Mouse (Mus musculus) lung, postnatal 25 days (tissue): ENCODE data around the gene Wfikkn2.
"Not testable (repeated sequence)": the region's sequence is repeated elsewhere in the genome, so short reads cannot be mapped to it uniquely, and the experiment has no call there.

Source experiments
- DNase-seq: peaks from one replicate; pipeline ENCODE4 v3.0.0; 2022; ENCODE audit warnings: low spot score

Wfikkn2 gene

GRCm38 (mm10) chr11:94245955-94246788 is at the start of gene Wfikkn2:
TSS of gene Wfikkn2 (minus strand) at chr11:94246005.
- no peak for DNase-seq

GRCm38 (mm10) chr11:94294996-94295845 is 49.4 kb upstream of the Wfikkn2 start:
- no peak for DNase-seq

- DNase-seq, result no peak
Measured at GRCm38 (mm10) chr11:94290062-94290740, 44.4 kb upstream of the Wfikkn2 start.

- no peak for DNase-seq
Measured at GRCm38 (mm10) chr11:94287105-94287504, 41.3 kb upstream of the Wfikkn2 start.

GRCm38 (mm10) chr11:94285886-94286574 is 40.2 kb upstream of the Wfikkn2 start:
- DNase-seq, result peak; percentile 83

GRCm38 (mm10) chr11:94283536-94284099 is 37.8 kb upstream of the Wfikkn2 start:
- no peak for DNase-seq

GRCm38 (mm10) chr11:94282291-94282690 is 36.5 kb upstream of the Wfikkn2 start:
- DNase-seq, result no peak

GRCm38 (mm10) chr11:94281199-94282181 is 35.7 kb upstream of the Wfikkn2 start, which contains the start of gene Gm21885:
TSS of gene Gm21885 (plus strand) at chr11:94281873.
- DNase-seq, result no peak

- peak; percentile 90 for DNase-seq
Measured at GRCm38 (mm10) chr11:94276869-94277337, 31.1 kb upstream of the Wfikkn2 start.

- DNase-seq, result no peak
Measured at GRCm38 (mm10) chr11:94275686-94276085, 29.9 kb upstream of the Wfikkn2 start.

- DNase-seq, result no peak
Measured at GRCm38 (mm10) chr11:94275226-94275625, 29.4 kb upstream of the Wfikkn2 start.

GRCm38 (mm10) chr11:94274206-94274867 is 28.5 kb upstream of the Wfikkn2 start:
- no peak for DNase-seq

GRCm38 (mm10) chr11:94272960-94273927 is 27.4 kb upstream of the Wfikkn2 start:
- no peak for DNase-seq

- DNase-seq, result no peak
Measured at GRCm38 (mm10) chr11:94271015-94271414, 25.2 kb upstream of the Wfikkn2 start.

GRCm38 (mm10) chr11:94269906-94270305 is 24.1 kb upstream of the Wfikkn2 start:
- DNase-seq, result no peak

- no peak for DNase-seq
Measured at GRCm38 (mm10) chr11:94268761-94269160, 23.0 kb upstream of the Wfikkn2 start.

- not testable (repeated sequence) for DNase-seq
Measured at GRCm38 (mm10) chr11:94266155-94266554, 20.4 kb upstream of the Wfikkn2 start.

- peak; percentile 69 for DNase-seq
Measured at GRCm38 (mm10) chr11:94265134-94265785, 19.5 kb upstream of the Wfikkn2 start.
